Mouse (Mus musculus) Patski (cell line): ENCODE measurements around the gene Nrxn1. TPM values are rescaled to one million over a fixed set of nuclear protein-coding genes. Genes with fewer than 3 reads are reported as not detected.

Experiments used
- ATAC-seq: fragments of 100-300 bp; one replicate; pipeline ENCODE4 v1.8.0; 2021
- CTCF ChIA-PET: fragments of 350-600 bp; sonication (Branson Sonifier 250); formaldehyde crosslinking; loops from one replicate; lab custom pipeline; 2022; ENCODE audit warnings: inconsistent platforms; lab: Charles Lee
- POLR2A ChIA-PET: fragments of 350-600 bp; sonication (Branson Sonifier 250); formaldehyde crosslinking; loops from one replicate; lab custom pipeline; 2022; ENCODE audit warnings: antibody characterized with exemption, inconsistent platforms; lab: Charles Lee
- DNase-seq: peaks from one replicate; pipeline ENCODE4 v3.0.0-alpha.2; 2011; ENCODE audit warnings: low read depth, low spot score
- H3K27me3 ChIP-seq: fragments of 371-371 bp; one replicate; pipeline ENCODE4 v1.5.1; 2021
- CTCF ChIP-seq: fragments of 100-300 bp; IDR thresholded peaks from one replicate; pipeline ENCODE4 v1.5.1; 2021
- in situ Hi-C: fragments of 300-500 bp; cut with MboI; formaldehyde crosslinking; loops from 3 replicates; pipeline ENCODE4 v1.11.1; 2018; ENCODE audit warnings: low pct_unique_long_range_greater_than_20kb, mixed read lengths
- polyA plus RNA-seq: library from polyadenylated mRNA; unstranded; gene quantifications from one replicate; pipeline ENCODE4 v1.2.3, GENCODE M21; 2021

Gene Nrxn1
- polyA plus RNA-seq, 1 experiment from 2014 or later = not detected

DNA sequence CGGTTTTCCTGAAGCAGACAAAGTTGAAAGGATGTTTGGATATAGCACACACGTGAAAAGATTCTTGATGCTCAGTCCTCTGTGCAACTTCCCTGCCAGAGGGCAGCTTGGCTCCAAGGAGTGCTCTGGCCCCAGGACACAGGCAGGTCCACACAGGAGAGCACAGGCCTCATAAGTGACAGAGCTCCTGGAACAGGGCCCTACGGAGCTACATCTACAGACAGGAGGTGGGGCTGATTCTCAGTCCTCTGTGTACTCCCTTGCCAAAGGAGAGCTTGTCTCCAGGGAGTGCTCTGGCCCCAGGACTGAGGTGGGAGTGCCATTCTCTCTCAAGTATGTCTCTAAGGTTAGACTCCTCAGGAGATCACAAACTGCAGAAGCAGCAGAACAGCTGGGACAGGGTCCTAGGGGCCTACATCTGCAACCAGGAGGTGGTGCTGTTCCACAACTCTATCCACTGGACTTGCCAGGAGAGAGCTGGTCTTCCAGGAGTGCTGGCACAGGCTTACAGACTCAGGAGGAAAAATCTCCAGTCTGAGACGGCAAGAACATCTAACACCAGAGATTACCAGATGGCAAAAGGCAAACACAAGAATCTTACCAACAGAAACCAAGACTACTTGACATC is 129.9 kb downstream of the Nrxn1 start:
- no peak for ATAC-seq
- POLR2A ChIA-PET = no interaction called here
- H3K27me3 ChIP-seq = no peaks in the 10 kb centered on the region
- CTCF ChIA-PET = no interaction called here
- in situ Hi-C loops = no loop called here
- no peak for DNase-seq
- TF ChIP-seq CTCF = no peak

DNA sequence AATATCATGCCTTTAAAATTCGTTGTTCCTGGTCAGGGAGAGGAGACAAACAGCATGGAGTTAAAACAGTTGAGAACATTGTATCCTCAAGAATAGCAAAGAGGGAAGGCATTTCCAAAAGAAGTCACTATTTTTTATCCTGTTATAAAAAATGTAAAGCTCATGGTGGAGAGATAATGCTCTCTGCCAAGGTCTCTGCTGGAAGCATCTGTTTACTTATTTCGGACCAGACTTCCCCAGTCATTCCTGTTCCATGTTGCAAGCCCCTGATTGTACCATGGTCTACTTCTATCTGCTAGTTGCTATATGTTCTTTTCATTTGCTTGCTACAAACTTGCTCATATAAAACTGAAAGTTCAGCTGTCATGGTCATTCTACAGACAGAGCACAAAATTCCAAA is 137.7 kb downstream of the Nrxn1 start:
- no peak for TF ChIP-seq CTCF
- ChIA-PET CTCF (no interaction called here), POLR2A (no interaction called here)
- ATAC-seq = no peak
- no peak for DNase-seq
- in situ Hi-C loops = no loop called here
- no peaks in the 10 kb centered on the region for H3K27me3 ChIP-seq

DNA sequence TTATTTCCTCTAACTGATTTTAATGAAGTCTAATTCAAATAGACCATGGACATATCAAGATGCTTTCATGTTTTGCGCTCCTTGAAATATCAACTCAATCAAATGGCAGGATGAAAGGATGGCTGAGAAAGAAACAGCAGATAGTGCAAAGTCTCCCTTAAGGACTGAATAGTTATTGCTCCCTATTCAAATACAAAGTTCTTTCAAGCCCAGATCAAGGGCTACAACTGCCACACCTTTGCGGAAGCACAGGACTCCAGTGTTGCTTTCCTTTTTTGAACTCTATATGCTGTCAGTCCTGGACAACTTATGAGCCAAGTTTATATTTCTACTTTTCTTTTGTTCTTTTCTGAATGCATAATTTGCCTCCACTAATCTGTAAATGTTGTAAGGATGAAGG is 157.9 kb downstream of the Nrxn1 start:
- no peak for DNase-seq
- CTCF ChIA-PET = no interaction called here
- POLR2A ChIA-PET = no interaction called here
- no peaks in the 10 kb centered on the region for H3K27me3 ChIP-seq
- ATAC-seq = no peak
- TF ChIP-seq CTCF = no peak
- in situ Hi-C loops = no loop called here

DNA sequence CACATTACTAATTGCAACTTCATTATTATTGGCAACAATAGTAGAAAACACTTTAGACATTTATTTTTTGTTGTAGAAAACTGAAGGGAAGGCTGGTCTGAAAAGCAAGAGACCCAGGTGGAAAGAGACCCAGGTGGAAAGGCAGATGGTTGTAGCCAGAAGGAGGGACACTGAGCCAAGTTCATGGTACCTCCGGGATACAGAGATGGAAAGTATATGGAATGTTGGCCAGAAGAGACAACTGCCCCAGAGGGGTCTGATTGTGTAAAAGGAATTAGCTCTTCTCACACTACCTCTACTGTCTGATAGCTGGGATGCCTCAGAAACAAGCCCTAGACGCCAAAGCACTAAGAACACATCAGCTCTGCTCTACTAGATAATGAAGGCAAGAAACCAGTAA is 179.6 kb downstream of the Nrxn1 start:
- ChIA-PET POLR2A (no interaction called here), CTCF (no interaction called here)
- in situ Hi-C loops = no loop called here
- TF ChIP-seq CTCF = no peak
- DNase-seq (no peak), ATAC-seq (no peak)
- H3K27me3 ChIP-seq = no peaks in the 10 kb centered on the region

DNA sequence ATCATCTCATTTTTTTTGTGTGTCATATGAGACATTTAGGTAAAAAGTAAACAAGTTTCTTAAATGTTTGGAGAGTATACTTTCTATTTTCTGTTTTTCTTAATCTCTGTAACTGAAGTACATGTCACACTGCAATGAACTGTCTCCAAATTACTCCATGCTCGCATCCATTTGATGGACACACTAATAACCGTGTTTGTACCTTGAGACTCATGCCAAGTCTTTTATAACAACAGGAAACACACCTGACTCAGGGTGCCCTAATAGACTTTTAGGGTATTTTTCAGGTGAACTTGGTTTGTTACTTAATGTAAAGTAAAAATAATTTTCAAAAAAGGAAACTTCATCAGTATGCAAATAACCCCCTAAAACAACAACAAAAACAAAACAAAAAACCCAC is 180.1 kb downstream of the Nrxn1 start:
- no peak for TF ChIP-seq CTCF
- POLR2A ChIA-PET = no interaction called here
- in situ Hi-C loops = no loop called here
- CTCF ChIA-PET = no interaction called here
- H3K27me3 ChIP-seq = no peaks in the 10 kb centered on the region
- ATAC-seq = no peak
- no peak for DNase-seq

DNA sequence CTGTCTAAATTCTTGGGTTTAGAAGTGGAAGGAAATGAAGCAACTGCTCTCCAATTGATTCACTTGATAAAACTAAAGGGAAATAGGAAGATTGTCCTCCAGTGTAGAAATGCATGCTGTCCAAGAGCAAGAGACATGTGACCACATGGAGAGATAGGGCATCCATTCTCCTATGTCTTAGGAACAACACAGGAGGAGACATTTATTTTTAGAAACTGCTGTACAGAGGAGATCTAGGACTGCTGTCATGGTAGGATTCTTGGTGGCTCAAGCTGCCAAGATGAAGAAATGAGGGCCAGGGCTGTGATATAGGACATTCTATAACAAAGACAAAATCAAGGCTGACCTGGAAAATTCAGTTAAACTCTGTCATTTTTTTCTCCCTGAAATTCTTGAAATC is 180.5 kb downstream of the Nrxn1 start:
- TF ChIP-seq CTCF = no peak
- no peaks in the 10 kb centered on the region for H3K27me3 ChIP-seq
- no peak for DNase-seq
- ChIA-PET POLR2A (no interaction called here), CTCF (no interaction called here)
- in situ Hi-C loops = no loop called here
- ATAC-seq = no peak

DNA sequence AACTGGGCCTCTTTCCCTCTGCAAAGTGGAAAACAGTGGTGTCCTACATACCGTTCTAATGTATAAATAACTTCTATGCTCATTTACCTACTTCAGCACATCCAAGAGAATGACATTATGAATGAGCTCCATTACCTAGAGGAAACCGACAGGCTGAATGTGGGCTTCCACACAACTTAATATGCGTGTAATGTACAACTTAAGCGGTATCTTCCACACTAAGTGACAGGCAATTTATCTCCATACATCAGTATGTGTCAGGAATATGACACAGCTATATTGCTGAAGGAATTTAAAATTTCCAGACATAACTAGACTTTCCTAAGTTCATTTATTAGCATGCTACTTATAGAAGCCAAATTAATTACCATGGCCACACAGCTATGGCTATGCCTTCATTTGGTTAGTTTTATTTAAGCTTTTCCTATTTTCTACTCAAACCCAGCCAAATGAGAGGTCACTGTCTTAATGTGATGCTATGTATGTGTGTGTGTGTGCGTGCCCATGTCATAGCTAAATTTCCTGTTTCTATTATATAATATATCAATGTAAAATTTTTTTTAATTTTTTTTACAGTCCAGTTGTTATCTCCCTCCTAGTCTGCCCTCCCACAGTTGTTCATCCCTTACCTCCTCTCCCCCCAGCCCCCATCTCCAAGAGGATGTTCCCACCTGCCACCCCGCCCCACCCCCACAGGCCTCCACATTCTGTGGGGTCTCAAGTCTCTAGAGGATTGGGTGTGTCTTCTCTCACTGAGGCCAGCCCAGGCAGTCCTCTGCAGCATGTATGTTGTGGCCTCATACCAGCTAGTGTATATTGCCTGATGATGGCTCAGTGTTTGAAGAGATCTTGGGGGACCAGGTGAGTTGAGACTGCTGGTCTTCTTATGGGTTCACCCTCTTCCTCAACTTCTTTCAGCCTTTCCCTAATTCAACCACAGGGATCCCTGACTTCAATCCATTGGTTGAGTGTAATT is 186.5 kb downstream of the Nrxn1 start:
- ChIA-PET POLR2A (no interaction called here), CTCF (interaction anchor here (1.1 kb wide), 1 partner anchor 15 kb away, joined by 4 read pairs; no protein-coding TSS in a partner anchor)
- no peak for TF ChIP-seq CTCF
- ATAC-seq = no peak
- no peaks in the 10 kb centered on the region for H3K27me3 ChIP-seq
- no peak for DNase-seq
- in situ Hi-C loops = no loop called here

DNA sequence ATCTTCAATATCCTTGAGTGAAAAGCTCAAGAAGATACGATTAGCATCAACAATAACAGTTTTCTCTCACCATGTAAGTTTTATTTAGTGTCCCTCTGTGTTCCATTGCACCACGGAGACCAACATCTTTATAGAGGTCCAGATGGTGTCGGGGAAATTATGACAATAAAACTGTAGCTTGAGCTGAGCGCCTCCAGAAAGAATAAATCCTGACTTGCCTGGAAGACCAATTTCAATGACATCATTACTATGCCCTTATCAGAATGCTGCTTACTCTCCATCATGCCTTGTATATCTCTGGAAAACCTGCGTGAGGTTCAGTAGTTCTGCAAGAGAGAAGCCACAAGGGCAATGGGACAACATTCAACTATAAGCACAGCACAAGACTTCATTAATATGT is 187.7 kb downstream of the Nrxn1 start:
- TF ChIP-seq CTCF = no peak
- in situ Hi-C loops = no loop called here
- POLR2A ChIA-PET = no interaction called here
- DNase-seq = no peak
- H3K27me3 ChIP-seq = no peaks in the 10 kb centered on the region
- CTCF ChIA-PET = no interaction called here
- no peak for ATAC-seq

DNA sequence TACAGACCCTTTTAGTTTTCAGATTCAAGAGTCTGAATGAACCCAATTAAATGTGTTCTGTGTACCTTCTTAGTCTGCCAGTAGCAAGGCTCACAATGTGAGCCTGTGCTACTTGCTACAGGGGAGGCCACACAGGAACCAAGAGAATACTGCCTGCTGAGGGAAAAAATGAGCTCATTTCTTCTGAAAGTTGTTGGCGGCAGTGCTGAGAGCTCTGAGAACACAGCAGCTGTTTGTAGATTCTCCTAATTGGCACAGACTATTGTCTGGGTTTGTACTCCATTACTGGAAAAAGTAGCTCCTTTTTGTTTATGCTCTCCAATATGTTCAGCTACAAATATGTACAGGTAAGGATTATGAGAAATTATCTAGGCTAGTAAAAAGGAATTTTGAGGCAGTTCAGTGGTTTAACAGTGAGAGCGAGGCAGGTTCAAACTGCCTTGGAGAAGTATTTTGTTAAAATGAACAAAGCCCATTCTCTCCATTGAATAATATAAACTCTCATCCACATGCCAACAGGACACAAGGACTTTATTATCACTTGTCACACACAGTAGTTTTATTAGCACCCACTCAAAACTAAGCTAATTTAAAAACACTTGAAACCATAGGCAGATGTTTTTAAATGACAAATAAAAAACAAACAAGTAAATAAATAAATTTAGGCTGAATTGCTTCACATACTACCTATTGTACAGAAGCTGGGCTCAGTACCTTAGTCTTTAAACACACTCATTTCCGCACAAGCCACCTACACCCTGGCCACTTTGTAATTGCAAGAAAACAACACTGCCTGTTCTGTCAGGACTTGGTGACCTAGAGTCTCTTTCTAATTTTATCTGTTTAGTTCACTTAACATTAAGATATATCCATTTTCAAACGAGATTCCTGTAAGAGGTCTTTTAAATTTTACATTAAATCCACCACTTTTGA is 200.3 kb downstream of the Nrxn1 start:
- POLR2A ChIA-PET = no interaction called here
- CTCF ChIA-PET = no interaction called here

DNA sequence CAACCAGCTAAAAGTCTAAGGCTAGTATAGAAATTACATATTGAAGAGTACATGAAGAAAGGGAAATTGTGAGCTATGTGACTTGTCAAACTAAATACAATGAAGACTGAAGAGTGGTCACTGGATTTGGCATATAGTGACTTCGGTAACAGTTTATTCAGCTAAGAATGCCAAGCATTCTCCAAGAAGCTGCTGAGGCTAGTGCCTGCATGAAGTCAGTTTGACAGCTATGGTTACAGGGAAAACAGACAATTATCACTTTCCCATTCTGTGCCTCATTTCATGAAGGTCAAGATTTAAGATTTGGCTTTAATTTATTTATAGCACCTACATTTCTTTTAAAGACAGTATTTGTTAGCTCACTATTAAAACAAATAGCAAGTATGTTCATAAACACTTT is 201.2 kb downstream of the Nrxn1 start:
- TF ChIP-seq CTCF = no peak
- in situ Hi-C loops = no loop called here
- no peak for DNase-seq
- no peaks in the 10 kb centered on the region for H3K27me3 ChIP-seq
- ATAC-seq = no peak
- ChIA-PET POLR2A (no interaction called here), CTCF (interaction anchor here (1.0 to 1.6 kb wide), 2 partner anchors 8 to 14 kb away, joined by 3 to 4 read pairs; no protein-coding TSS in a partner anchor)

More for the DNA sequence above, 200.3 kb downstream of the Nrxn1 start:
- DNase-seq (no peak), ATAC-seq (no peak)
- in situ Hi-C loops = no loop called here
- TF ChIP-seq CTCF = no peak
- no peaks in the 10 kb centered on the region for H3K27me3 ChIP-seq
